Mouse (Mus musculus): ENCODE data around the gene Adamtsl4.
"Not testable (repeated sequence)": the region's sequence is repeated elsewhere in the genome, so short reads cannot be mapped to it uniquely, and the experiment has no call there.

Gene Adamtsl4

DNA sequence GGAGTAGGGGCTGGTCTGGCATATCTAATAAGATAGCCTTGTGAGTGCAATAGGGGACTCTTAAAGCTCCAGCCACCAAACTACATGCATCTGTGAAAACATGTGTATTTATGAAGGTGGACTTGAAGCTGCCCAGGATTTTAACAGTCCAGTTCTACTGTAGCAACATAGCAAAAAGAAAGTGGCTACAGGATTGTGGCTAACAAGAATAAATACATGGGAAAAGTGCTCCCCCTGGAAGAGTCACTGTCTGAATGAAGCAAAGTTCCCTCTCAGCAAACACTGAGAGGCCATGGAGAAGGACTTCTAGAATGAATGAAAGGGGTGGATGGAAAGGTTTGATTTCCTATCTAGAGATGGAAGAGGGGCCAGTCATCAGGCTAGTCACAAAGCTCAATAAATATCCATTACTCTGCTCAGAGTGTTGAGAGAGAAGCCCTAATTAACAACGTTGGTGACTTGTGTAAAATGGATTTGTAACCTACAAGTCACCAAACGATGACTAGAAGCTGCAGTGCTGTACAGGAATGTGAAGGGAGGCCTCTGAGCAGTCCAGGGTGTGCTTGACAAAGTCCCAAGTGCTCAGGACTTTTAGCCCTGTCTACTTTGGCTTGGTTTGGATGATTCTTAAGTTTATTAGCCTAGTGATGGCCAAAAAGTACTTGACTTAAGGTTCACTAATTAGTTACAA is 26.8 kb downstream of the Adamtsl4 start:
- DNase-seq (ENCODE audit: low spot score in 2 of 2) = no peak

DNA sequence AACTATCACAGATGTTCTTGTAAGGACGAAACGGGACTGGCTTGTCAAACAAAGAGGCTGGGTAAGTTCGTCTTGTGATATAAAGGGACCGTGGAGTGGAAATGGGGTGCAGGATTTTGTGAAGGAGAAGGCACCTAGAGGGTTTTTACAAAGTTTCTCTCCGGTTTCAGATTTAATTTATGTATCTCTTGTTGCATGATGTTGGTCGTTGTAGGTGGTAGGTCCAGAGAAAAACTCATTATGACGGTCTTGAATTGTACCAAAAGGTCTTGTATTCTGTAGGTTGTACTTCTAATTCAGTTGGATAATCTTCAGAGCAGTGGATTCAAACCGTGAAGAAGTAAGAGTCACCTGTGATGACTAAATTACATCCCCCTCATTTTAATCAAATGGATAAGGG is 27.8 kb downstream of the Adamtsl4 start:
- DNase-seq (ENCODE audit: low spot score in 2 of 2) = no peak

DNA sequence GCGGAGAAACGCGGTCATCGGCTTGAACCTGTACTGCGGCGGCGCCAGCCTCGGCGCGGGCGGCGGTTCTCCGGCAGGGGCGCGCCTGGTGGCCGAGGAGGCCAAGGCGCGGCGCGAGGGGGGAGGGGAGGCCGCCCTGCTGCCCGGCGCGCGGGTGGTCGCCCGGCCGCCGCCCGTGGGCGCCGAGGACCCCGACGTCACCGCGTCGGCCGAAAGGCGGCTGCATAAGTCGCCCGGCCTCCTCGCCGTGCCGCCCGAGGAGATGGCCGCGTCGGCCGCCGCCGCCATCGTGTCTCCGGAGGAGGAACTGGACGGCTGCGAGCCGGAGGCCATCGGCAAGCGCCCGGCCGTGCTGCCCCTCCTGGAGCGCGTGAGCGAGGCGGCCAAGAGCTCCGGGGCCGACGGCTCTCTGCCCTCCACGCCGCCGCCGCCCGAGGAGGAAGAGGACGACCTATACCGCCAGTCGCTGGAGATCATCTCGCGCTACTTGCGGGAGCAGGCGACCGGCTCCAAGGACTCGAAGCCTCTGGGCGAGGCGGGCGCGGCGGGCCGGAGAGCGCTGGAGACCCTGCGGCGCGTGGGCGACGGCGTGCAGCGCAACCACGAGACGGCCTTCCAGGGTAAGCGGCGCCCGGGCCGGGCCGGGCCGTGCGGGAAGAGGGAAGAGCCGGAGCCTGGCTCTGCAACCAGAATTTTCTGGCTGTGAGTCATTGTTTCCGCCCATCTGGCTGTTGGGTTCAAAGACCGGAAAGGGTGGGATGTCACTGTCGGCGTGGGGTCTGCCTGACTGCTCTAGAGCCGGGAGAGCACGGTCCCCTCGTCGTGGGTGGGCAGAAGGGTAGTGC is 28.6 kb downstream of the Adamtsl4 start:
- peak; percentile 87 to 89 for DNase-seq (ENCODE audit: low spot score in 2 of 2)

DNA sequence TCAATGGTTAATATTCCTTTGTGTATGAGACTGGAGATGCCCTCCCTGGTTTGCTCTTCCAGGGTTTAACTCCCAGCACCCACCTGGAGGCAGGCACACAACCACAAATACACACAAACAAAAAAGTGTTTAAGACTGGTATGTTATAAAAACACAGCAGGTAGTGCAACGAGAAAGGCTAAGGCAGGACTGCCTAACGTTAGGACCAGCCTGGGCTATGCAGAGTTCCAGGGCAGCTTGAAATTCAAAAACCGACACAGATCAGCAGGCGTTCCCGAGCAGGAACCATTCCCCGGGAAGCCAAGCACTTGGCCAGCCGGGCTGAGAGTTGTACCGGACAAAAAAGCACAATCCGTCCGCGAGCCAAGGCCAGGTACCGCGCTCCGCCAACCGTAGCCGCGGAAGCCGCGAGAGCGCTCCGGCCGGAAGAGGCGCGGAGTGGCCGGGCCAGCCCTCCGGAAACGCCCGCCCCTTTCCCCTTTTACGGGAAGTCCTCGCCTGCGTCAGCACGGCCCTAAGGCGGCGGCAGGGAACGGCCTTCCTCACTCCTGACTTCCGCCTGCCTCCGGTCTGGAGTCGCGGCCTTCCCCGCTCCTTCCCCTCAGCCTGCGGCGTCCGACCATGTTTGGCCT is 29.4 kb downstream of the Adamtsl4 start, which contains the start of gene Mcl1:
Mcl1 (plus strand) TSS at position 553 of the 632 bp plus-strand sequence.
- DNase-seq (ENCODE audit: low spot score in 2 of 2) = peak; percentile 95 to 96

DNA sequence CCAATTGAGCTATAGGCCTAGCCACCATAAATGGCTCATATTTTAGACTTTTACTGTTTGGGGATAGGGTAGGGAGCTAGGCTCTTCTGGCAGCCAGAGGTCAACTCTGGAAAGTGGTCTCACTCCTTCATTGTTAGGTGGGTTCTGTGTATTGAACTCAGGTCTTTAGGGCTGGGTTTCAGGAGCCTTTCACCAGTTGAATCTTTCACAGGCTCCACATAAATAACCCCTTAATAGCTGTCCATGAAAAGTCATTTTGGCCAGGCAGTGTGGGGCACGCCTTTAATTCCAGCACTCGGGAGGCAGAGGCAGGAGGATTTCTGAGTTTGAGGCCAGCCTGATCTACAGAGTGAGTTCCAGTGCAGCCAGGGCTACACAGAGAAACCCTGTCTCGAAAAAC is 30.0 kb downstream of the Adamtsl4 start:
- DNase-seq (ENCODE audit: low spot score in 2 of 2) = no peak

DNA sequence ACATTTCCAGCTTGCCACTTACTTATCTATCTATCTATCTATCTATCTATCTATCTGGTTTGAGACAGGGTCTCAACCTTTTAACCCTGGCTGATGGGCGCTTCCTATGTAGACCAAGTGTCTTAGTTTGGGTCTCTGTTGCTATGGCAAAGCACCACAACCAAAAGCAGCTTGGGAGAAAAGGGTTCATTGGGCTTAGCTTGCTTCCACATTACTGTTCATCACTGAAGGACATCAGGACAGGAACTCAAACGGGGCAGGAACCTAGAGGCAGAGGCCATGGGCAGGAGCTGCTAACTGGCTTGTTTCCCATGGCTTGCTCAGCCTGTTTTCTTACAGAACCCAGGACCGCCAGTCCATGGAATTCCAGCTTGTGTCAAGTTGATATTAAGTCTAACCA is 30.6 kb downstream of the Adamtsl4 start:
- DNase-seq (ENCODE audit: low spot score in 2 of 2) = no peak

DNA sequence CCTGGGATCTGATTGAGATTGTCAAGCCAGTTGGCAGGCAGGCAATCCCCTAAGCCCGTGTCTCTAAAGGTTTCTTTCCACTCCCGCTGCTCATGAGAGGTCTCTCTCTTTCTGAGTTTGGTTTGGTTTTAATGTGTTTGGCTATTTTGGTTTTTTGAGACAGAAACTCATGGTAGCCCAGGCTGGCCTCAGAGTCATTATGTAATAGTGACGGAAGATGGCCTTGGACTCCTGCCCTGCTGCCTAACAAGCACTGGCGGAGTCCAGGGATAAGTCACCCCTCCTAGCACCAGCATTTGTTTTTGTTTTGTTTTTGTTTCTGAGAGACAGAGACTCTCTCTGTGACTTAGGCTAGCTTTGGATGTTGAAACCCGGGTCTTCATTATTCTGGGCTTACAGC is 32.3 kb downstream of the Adamtsl4 start:
- DNase-seq (ENCODE audit: low spot score in 2 of 2) = no peak

DNA sequence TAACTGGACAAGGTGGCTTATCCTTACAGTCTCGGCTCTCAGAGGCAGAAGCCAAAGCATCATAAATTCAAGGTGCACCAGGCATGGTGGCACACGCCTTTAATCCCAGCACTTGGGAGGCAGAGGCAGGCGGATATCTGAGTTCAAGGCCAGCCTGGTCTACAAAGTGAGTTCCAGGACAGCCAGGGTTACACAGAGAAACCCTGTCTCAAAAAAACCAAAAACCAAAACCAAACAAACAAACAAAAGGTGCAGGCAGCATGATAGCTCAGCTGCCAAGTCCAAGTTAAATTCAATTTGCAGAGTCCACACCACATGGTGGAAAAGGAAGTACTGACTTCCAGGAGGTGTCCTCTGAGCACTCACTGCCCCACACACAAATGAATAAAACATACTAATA is 33.3 kb downstream of the Adamtsl4 start:
- not testable (repeated sequence) for DNase-seq (ENCODE audit: low spot score in 2 of 2)

DNA sequence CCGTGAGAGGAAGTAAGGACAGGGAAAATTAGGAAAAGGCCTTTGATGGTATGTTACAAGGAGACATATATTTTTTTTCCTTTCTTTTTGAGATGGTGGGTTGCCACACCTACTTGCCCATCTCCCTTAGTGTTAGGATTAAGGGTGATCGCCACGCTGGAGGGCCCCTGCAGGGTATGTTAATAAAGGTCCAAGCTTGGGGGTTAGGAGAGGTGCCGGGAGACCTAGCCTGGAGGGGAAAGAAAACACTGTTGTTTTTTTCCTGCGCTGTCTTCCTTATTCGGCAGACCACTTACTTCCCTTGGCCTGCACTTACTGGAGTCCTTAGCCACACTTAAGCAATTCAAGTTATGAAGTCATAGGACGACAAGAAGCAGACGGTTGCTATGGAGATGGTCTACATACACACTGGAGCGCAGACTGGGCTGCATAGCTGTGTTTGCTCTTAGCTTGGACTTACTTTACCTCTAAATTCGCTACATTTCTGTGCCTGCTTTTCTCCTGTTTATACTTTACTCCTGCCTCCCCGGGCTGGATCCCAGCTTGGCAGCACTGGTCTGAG is 34.2 kb downstream of the Adamtsl4 start:
- DNase-seq (ENCODE audit: low spot score in 2 of 2) = peak; percentile 67 to 80

DNA sequence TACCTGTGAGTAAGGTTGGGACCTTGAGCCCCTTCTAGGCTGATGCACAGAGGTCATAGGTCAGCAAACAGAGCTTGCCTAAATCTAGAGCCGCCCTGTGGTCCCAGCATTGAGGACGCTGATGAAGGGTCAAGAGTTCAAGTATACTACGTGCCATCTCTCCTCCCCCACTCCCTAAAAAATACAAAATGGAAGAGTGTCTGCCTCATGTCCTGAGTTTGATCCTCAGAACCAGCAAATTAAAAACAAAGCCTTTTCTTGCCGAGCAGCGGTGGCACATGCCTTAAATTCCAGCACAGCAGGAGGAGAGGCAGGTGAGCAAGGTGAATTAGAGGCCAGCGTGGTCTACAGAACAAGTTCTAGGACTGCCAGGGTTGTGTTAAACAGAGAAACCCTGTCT is 34.8 kb downstream of the Adamtsl4 start:
- no peak for DNase-seq (ENCODE audit: low spot score in 2 of 2)

DNA sequence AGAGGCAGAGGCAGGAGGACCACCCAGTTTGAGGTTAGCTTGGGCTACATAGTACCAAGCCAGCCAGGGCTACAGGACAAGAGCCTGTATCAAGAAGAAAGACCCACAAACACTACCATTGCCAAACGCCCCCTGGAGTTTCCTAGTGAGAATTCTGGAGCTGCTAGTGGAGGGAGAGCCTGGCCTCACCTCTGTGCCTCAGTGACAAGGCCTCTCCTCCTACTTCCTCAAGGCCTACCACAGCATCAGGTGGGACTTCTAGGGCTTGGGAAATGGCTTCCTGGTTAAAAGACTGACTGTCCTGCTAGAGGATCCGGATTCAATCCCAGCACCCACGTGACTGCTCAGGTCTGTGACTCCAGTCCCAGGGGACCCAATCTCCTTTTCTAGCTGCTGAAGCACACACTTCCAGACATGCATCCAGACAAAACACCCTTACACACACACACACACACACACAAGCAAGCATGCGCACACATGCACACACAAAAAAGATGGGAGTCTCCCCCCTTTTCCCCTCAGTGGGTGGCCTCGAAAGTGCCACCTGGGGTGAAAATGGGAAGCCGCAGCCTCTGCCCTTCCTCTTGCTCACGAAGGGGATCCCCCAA is 35.4 kb downstream of the Adamtsl4 start:
- no peak for DNase-seq (ENCODE audit: low spot score in 2 of 2)

DNA sequence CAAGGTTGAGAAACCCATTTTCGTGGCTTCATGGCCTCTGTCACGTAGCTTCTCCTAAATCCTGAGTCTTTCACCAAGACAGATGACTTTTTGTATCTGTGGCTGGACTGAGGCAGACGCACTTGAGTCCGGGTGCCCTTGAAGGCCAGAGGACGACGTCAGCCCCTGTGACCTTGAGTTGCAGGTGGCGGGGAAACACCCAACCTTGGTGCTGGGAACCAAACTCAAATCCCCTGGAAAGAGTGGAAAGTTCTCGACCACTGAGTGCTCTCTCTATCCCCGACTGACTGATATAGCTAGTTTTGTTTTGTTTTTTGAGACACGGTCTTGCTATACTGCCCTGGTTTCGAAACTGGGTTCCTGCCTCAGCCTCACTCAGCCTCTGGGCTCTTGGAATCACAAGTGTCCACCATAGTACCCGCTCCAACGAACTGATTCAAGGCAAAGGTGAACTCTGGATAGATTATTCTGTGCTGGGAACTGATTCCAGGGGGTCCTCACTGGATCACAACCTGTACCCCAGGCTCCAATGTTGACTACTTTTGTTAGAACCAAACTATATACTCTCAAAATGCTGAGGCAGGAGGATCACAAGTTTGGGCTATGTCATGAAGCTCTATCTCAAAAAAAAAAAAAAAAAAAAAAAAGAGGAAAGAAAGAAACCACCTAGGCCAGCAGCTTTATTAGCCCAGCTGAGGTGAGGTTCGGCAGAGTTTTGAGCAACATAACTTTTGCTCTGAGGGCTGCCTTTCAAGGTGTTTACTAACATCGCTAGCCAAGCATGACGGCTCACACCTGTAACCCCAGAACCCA is 36.1 kb downstream of the Adamtsl4 start:
- DNase-seq (ENCODE audit: low spot score in 2 of 2) = no peak

DNA sequence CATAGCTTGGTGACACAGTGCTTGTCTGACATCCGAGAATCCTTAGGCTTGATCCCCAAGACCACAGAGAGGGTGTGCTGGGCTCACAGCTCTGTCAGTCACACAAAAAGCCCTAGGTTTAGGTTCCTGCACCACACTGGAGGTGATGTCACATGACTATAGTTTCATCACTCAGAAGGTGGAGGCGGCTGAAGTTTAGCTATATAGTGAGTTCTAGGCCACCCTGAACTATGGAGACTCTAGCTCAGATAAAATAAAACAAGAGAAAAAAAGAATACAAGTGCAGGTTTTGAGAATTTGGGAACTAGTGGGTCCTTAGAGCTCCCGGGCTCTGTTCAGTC is 36.7 kb downstream of the Adamtsl4 start:
- DNase-seq (ENCODE audit: low spot score in 2 of 2) = no peak

DNA sequence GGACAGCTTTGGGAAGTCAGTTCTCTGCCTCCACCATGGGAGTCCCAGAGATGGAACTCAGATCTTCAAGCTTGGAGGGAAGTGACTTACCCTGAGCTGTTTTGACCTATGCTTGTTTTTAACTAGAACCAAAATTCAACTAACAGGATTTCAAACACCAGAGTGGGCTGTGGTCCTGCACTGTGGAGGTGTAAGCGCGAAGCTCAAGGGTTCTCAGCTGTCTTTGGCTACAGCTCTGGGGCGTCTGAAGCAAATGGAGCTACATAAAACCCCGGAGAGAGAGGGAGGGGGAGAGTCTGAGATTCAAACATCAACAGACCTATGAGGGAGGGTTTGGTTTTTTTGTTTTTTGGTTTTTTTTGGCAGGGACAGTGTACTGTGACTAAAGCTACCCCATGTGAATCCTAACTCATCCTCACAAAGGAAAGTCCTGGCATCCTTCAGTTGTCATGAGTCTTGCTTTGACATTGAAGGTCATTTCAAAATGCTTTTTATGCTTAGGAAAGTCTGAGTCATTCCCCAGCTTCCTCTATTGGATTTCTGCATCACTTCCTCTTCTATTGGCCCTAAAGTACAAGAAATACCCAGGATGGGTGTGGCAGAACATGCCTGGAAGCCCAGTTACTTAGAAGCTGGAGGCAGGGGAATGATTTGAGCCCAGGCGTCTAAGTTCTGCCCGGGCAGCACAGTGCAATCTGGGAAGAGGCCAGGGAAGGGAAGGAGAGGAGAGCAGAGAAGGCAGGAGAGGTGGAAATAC is 37.3 kb downstream of the Adamtsl4 start:
- DNase-seq (ENCODE audit: low spot score in 2 of 2) = peak; percentile 86 to 92

DNA sequence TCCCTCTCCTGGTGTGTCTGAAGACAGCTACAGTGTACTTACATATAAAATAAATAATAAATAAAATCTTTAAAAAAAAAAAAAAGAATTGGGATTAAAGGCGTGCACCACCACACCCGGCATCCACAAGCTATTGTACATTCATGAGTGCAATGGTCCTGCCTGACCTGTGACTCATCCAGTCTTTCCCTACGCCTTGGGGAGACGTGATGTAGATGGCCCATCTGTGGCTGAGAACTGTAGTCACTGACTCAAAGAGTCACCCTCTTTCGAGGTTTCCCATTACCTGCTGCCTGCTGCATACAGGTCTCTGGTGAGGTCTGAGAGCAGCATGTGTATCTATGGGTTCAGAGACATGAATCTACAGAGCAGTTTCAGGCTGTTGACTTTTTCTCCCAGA is 39.7 kb downstream of the Adamtsl4 start:
- no peak for DNase-seq (ENCODE audit: low spot score in 2 of 2)

DNA sequence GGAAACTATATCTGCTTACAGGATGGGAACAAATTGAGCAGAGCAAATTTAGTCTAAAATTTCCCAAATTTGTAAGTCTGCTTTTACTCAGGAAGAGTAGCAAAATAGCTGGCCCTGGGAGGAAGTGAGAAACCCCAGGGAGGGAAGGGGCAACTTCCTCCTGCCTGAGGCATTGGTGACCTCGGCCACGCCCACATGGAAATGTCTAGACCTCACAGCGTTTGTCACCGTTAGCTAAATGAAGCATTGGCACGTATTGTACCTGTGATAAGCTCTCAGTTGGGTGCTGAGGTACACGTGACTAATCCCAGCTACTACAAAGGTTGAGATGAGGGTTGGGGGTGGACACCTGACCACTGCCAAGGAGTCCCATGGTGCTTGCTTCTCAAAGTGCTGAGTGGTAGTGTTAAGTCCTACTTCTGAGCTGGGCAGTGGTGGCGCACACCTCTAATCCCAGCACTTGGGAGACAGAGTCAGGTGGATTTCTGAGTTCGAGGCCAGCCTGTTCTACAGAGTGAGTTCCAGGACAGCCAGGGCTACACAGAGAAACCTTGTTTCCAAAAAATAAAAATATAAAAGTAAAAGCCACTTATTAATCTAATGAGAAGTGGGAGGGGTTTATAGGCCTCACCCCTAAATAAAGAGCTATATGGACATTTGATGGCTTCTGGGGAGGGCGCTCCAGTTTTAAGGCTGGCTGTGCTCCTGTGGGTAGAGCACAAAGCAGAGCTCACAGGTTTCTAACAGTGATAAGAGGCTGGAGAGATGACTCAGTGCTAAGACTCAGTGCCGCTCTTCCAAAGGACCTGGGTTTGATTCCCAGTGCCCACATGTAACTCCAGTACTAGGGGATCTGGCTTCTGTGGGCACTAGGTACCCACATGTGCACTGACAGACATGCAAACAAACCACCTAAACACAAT is 42.1 kb downstream of the Adamtsl4 start:
- DNase-seq (ENCODE audit: low spot score in 2 of 2) = no peak

DNA sequence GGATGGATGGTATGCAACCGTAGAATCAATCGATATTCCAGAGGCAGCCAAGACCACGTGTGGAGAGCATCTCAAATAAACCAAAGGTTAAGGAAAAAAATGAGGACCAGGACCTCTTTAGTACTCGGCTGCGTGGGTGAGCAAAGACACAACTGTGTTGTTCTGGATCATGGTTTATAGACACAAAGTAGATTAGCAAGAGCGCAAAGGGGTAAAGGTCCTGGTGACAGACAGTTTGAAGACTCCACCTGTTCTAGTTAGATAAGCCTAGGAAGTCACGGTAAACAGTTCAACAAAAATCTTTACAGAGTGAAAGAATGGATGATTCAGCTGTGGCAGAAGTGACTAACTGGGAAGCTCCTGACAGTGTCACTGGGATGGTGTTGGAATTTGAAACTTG is 44.6 kb downstream of the Adamtsl4 start:
- no peak for DNase-seq (ENCODE audit: low spot score in 2 of 2)

DNA sequence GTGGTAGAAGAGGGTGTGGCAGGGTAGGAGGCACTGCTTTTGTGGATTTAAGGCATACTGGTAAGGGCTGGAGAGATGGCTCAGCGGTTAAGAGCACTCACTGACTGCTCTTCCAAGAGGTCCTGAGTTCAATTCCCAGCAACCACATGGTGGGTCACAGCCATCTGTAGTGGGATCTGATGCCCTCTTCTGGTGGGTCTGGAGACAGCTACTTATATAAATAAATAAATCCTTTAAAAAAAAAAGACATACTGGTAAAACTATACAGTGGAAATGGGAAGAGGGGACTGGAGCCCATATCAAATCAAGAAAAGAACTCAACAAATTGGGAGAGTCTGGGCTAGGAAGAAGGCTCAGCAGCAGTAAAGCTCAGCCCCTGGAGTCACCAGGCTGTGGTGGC is 48.0 kb downstream of the Adamtsl4 start:
- DNase-seq (ENCODE audit: low spot score in 2 of 2) = no peak

DNA sequence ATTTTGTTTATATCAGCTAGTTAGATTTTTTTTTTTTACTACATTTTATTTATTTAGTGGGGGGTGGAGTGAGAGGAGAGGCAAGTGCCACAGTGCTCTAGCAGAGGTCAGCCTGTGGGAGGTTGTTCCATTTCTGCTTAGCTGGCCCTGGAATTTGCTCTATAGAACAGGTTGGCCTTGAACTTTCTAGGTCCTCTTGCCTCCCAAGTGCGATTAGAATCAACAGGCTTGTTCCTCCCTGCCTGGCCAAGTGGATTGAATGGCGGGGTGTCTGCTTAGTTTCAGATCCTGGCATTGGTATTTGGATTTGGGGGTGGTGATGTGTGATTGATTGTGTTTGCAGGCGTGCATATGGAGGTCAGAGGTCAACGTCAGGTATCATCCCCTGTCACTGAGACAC is 51.6 kb downstream of the Adamtsl4 start:
- no peak for DNase-seq (ENCODE audit: low spot score in 2 of 2)
